Mouse (Mus musculus): ENCODE data around the gene Art3.

DNA sequence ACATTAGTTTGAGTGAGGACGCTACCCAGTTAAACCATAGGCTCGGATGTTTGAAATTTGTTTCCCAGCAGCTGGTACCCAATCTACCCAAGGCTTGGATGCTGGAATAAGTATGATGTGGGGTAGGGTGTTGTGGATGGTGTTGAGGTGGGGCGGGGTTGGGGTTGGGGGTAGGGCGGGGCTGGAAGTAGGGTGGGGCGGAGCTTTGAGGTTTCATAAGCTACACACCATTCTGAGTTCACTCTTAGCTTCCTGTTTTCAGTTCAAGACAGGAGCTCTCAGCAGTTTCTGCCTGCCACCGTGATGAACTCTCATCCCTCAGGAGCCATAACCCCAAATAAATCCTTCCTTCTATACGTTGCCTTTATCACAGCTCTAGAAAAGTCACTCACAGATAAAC is 13.5 kb upstream of the Art3 start:
- TF ChIP-seq CTCF (IDR thresholded peaks at IDR 0.05; ENCODE audit: low read depth) = no peak
- TF ChIP-seq EP300 (IDR thresholded peaks at IDR 0.05; ENCODE audit: low read depth) = no peak

All from heart, postnatal 0 days (tissue).